Mouse (Mus musculus) MEL (cell line): ENCODE measurements at regions not wholly inside any gene's neighbourhood (a gene's known extent, or its start where the extent isn't known, plus 50 kb on each side); places are given as distances from the start of the nearest gene placed in this dataset.

ENCODE experiments used
- CHD2 ChIP-seq: IDR thresholded peaks from 2 replicates; pipeline ENCODE4 v1.6.1; 2011; ENCODE audit warnings: low read length, improper control_type of control experiment
- CTCF ChIP-seq, 3 experiments: IDR thresholded peaks in 2 of 3; conservative IDR thresholded peaks in 1 of 3; 2 replicates each; pipeline ENCODE4 v1.5.1; 2011 to 2012; ENCODE audit warnings: low read length in 3 of 3, low read depth in 2 of 3, mild to moderate bottlenecking in 2 of 3, improper control_type of control experiment in 1 of 3, inconsistent platforms in 1 of 3, mixed read lengths in 1 of 3, moderate library complexity in 1 of 3; ENCODE audit not compliant: control insufficient read depth in 1 of 3, insufficient read depth in 1 of 3, poor library complexity in 1 of 3, severe bottlenecking in 1 of 3
- ETS1 ChIP-seq: IDR thresholded peaks from 2 replicates; pipeline ENCODE4 v1.6.1; 2012; ENCODE audit warnings: low read depth, mild to moderate bottlenecking, inconsistent platforms, low read length, improper control_type of control experiment, moderate library complexity
- GATA1 ChIP-seq: IDR thresholded peaks from 2 replicates; pipeline ENCODE4 v1.6.1; 2011; ENCODE audit warnings: low read depth, low read length, improper control_type of control experiment
- HCFC1 ChIP-seq: IDR thresholded peaks from 2 replicates; pipeline ENCODE4 v1.6.1; 2012; ENCODE audit warnings: low read depth, mild to moderate bottlenecking, inconsistent platforms, low read length, improper control_type of control experiment, moderate library complexity
- JUND ChIP-seq: IDR thresholded peaks from 2 replicates; pipeline ENCODE4 v1.6.1; 2011; ENCODE audit warnings: low read depth, mild to moderate bottlenecking, improper control_type of control experiment, low read length
- KAT2A ChIP-seq: conservative IDR thresholded peaks from 2 replicates; pipeline ENCODE4 v1.6.1; 2012; ENCODE audit warnings: low read depth, low read length, improper control_type of control experiment, inconsistent platforms
- MAX ChIP-seq: IDR thresholded peaks from 2 replicates; pipeline ENCODE4 v1.6.1; 2011; ENCODE audit warnings: low read length, improper control_type of control experiment
- MAZ ChIP-seq: IDR thresholded peaks from 2 replicates; pipeline ENCODE4 v1.6.1; 2012; ENCODE audit warnings: low read depth, mild to moderate bottlenecking, inconsistent platforms, low read length, improper control_type of control experiment
- POLR2A ChIP-seq, 2 experiments: IDR thresholded peaks; 2 replicates each; pipeline ENCODE4 v1.6.1; 2011 to 2012; ENCODE audit warnings: low read length in 2 of 2, mild to moderate bottlenecking in 2 of 2, control low read depth in 1 of 2, improper control_type of control experiment in 1 of 2, low read depth in 1 of 2, moderate library complexity in 1 of 2; ENCODE audit not compliant: control insufficient read depth in 1 of 2, insufficient read depth in 1 of 2, poor library complexity in 1 of 2
- TCF12 ChIP-seq: IDR thresholded peaks from 2 replicates; pipeline ENCODE4 v1.6.1; 2014; ENCODE audit warnings: low read depth, mild to moderate bottlenecking, inconsistent platforms, low read length, improper control_type of control experiment, moderate library complexity
- ZC3H11A ChIP-seq: IDR thresholded peaks from 2 replicates; pipeline ENCODE4 v1.6.1; 2012; ENCODE audit warnings: low read depth, mild to moderate bottlenecking, inconsistent platforms, low read length, improper control_type of control experiment

DNA sequence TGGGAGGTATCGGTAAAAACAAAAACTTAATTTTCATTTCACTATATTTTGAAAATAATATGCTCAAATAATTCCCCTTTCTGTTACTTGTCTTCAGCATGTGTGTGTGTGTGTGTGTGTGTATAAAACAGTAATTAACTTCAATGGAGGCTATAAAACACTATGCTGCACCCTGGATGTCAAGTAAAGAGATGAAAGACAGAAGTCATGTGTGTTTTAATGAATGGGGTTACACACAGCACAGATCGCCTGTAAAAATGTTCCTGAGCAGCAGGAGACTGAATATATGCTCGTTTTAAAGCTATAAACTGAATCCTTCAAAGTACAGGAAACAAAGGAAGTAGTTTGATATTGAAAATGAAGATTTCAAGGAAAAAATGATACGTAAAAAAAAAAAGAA lies 680.9 kb upstream of the Negr1 start:
- no peak for TF ChIP-seq POLR2A (IDR thresholded peaks at IDR 0.05; ENCODE audit: control insufficient read depth in 1 of 2, insufficient read depth in 1 of 2, low read depth in 1 of 2, low read length in 2 of 2, poor library complexity in 1 of 2)
- TF ChIP-seq KAT2A = no peak
- no peak for TF ChIP-seq HCFC1
- no peak for TF ChIP-seq CHD2
- TF ChIP-seq GATA1 = no peak
- no peak for TF ChIP-seq MAZ
- TF ChIP-seq ETS1 = no peak
- no peak for TF ChIP-seq ZC3H11A
- TF ChIP-seq JUND = no peak
- TF ChIP-seq CTCF (IDR thresholded peaks at IDR 0.05 in 2 of 3, conservative IDR thresholded peaks at IDR 0.05 in 1 of 3; ENCODE audit: control insufficient read depth in 1 of 3, insufficient read depth in 1 of 3, low read depth in 2 of 3, low read length in 3 of 3, poor library complexity in 1 of 3, severe bottlenecking in 1 of 3) = no peak
- no peak for TF ChIP-seq MAX
- no peak for TF ChIP-seq TCF12
